Mouse (Mus musculus) T-helper 1 cell (primary cell): ENCODE measurements around the gene Gm10521.

ENCODE experiments used
- in situ Hi-C: fragments of 300-600 bp; cut with MboI, MseI; formaldehyde crosslinking; loops from one replicate; pipeline ENCODE4 v1.15.1; 2025; ENCODE audit warnings: high pct_unique_total_duplicates

The Gm10521 gene

GRCm38 (mm10) chr1:171946447-171946995, 51.1 kb downstream of the Gm10521 start:
- in situ Hi-C loops: no loop called here
